Mouse (Mus musculus) testis, postnatal 14 days (tissue): Measurements from ENCODE around the gene Wipi1.
"Not testable (repeated sequence)": the region's sequence is repeated elsewhere in the genome, so short reads cannot be mapped to it uniquely, and the experiment has no call there.

Experiments
- DNase-seq: peaks from one replicate; pipeline ENCODE4 v3.0.0; 2021; ENCODE audit warnings: low spot score

The Wipi1 gene

GRCm38 (mm10) chr11:109611303-109612149 lies at the start of gene Wipi1:
TSS of gene Wipi1 (minus strand) at chr11:109611967.
- DNase-seq: peak; percentile 98

- DNase-seq: not testable (repeated sequence)
These were observed 48.8 kb upstream of the Wipi1 start for GRCm38 (mm10) chr11:109660526-109660925.

GRCm38 (mm10) chr11:109656232-109656631 lies 44.5 kb upstream of the Wipi1 start:
- no peak for DNase-seq

DNA sequence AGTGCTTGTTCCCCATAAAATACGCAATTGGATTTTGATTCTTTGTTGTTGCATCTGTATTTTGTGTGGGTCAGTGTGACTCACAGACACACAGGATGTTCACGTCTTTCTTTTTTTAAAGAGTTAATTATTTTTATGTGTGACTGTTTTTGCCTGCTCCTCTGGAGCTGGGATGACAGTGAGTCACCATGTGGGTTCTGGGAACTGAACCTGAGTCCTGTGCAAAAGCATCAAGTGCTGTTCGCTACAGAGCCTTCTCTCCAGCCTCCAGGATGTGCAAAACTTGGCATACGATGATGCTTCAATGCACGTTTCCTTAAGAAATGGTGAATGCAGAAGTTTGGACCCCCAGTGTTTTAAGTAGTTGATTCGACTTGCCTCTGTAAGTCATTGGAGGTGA lies 42.8 kb upstream of the Wipi1 start:
- DNase-seq: no peak

DNA sequence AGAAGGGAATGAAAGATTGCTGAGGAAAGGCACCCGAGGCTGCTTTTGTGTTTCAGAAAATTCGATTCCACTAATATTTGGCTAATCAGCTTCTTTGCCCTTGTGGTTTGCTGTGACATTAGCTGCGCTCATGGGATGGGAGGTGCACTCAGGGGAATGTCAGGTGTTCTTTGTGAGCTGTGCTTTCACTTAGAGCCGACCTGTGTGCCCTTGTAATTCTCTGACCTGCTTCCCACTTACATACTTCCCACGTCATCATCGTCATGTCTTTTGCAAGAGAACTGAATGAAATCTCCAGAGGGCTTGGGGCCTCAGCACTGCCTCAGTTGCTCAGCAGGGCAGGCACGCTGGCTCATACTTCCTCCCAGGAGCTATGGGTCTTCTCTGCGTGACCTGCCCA lies 41.4 kb upstream of the Wipi1 start:
- no peak for DNase-seq

- DNase-seq: no peak
These were observed 40.7 kb upstream of the Wipi1 start for GRCm38 (mm10) chr11:109652505-109652904.

- DNase-seq: peak; percentile 60
These were observed 39.8 kb upstream of the Wipi1 start for GRCm38 (mm10) chr11:109651566-109652024.

DNA sequence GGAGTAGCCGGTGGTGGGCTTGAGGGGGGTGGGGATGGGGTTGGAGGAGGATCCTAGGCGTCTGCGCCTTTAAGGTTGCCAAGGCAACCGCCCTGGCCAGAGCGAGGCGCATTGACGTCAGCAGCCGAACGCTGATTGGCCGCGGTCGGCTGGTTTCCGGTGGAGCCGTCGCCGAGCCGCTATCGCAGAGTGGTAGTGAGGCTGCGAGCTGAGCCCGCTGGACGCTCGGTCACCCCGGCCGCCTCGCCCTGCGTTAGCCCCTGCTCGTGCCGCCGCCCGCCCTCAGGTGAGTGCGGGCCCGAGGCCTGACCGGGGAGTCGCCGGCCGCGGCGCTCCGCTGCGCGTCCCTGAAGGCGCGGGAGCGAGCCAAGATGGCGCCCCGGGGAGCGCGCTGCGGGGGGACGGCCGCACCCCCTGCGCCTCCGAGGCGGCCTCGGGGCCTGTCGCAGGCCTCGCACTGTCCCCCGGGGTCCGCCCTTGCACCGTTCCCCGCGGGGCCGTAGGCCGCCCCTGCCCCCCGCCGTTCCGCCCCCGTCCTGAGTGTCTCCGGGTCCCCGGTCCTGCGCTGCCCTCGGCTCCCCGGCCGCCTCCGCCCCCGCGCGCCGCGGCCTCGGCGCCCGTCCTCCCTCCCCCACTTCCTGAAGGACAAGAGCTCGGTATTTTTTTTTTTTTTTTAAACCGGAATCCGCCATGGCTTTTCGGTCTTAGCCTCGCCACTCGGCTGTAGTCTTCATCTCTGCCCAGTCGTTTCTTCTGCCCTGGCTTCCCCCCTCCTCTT lies 39.2 kb upstream of the Wipi1 start:
- DNase-seq: peak; percentile 94

GRCm38 (mm10) chr11:109649975-109650701 lies 38.4 kb upstream of the Wipi1 start:
- DNase-seq: peak; percentile 77

DNA sequence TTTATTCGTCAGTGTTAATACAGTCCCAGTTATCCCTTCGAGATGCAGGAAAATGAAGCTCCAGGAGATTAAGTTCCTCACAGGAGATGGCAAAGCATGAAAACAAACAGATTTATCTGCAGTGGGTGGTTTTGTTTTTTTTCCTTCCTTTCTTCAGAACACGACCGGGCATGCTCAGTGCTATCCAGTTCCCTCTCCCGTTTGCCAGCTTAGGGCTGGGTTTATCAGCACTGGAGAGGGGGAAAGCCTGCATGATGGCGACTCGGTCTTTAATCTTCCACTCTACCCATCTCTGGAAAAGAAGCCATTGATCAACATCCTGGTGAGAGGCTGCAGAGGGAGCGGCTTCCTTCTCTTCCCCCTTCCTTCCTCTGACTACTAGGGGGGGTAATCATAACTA lies 37.4 kb upstream of the Wipi1 start, which contains the start of gene Prkar1a:
Prkar1a (plus strand) TSS at position 200 of the 400 bp plus-strand sequence.
- DNase-seq: no peak

DNA sequence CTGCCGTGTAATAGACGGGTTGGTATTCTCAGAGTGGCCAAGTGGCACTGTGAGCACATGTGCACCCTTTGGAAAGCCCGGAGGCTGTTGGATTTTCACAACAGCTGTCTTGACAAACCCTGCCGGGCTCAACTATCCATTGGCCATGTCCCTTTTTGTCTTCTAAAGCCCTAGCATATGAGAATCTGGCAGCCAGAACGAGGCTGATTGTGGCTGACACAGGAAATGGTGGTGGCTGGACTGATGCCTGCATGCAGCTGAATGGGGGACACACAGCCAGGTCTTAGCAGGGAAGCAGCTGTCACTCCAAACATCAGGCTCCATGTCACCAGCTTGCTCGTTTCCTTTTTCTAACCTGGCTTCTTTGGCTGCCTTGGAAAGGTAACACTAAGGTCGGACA lies 36.7 kb upstream of the Wipi1 start:
- DNase-seq: no peak

GRCm38 (mm10) chr11:109641498-109642222 lies 29.9 kb upstream of the Wipi1 start:
- peak; percentile 71 for DNase-seq

GRCm38 (mm10) chr11:109635871-109636395 lies 24.2 kb upstream of the Wipi1 start:
- DNase-seq: no peak

GRCm38 (mm10) chr11:109634928-109635327 lies 23.2 kb upstream of the Wipi1 start:
- no peak for DNase-seq

DNA sequence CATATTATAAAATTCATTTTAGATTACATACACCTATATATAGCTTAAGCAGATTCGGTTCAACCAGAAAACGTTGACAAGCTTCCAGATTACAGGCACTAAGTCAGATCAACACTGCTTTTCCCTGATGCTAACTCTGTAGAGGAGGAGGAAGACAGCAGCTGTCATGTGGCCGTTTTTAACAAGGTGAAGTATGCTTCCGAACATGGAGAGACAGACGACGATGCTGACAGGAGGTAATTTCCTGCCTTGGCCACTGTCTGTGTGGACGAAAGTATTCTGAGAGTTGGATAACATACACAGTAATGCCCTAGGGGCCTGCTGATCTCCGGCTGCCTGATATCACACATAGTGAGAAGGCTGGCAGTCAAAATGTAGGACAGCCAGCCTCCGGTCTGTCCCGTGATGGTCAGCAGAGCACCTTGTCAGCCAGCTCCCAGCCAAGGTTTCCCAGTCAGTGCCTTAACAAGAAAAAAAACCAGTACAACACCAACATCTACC lies 17.3 kb upstream of the Wipi1 start:
- no peak for DNase-seq

GRCm38 (mm10) chr11:109628099-109628498 lies 16.3 kb upstream of the Wipi1 start:
- DNase-seq: no peak

- no peak for DNase-seq
These were observed 15.9 kb upstream of the Wipi1 start for GRCm38 (mm10) chr11:109627648-109628047.

DNA sequence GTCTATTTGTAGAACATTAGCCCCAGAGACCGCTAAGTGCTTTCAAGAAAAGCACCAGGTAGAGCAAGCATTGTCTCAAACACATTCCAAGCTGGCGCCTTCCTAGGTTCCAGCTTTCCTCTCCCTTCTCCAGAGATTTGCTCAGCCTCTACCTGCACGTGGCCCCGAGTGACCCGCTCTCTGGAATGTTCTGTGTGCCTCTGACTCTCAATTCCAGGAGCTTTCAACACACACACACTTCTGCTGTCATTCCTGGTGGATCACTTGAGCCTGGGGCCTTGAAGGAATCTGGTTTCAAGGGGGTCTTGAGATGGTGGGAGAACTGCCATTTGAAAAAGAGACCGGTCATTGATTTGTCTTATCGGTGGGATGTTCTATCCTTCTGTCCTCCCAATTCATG lies 11.5 kb upstream of the Wipi1 start:
- DNase-seq: no peak

DNA sequence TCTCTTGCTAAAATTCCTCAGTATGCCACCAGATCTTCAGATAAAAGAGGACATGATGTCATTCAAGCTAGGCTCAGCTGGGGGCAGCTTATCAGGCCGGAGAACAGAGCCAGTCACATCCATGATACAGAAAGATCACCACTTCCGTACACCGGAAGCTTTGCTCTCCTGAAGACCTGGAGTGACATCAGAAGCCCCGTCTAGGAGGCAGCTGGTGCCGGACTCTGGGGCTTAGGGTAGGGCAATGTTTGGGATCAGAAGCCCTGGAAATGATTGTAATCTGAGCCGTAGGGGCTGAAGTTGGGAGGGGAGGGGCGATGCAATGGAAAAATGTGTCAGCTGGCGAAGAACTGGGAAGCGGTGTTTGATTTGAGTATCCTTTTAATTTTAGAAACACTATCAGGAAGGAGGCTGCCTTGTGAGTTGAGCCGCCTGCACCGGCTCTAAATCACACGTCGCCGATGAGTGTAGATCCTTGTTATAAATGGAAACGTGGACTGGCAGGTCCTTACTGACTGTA lies 10.8 kb upstream of the Wipi1 start:
- DNase-seq: no peak

DNA sequence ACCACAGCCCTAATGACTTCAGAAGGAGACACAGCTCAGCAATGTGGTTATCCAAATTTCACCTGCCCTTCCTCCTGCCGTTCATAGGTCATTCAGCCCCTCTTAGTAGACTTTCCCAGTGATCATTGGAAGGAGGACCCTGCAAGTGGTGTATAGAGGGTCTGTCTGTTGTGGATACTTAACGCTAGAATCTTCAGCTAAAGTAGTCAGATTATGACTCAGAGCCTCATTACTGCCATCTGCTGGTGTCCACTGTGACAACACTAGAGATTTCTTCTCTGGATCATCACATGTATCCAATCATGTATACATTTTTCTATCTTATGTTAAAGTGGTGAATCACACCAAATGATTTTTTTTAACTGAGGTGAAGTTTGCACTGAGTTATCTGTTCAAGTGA lies 9.4 kb upstream of the Wipi1 start:
- no peak for DNase-seq

- DNase-seq: no peak
These were observed 8.6 kb upstream of the Wipi1 start for GRCm38 (mm10) chr11:109620356-109620755.
